Mouse (Mus musculus) CH12.LX (cell line): ENCODE measurements around the gene Chrna1.

Experiments
- POLR2A ChIP-seq: IDR thresholded peaks from 2 replicates; pipeline ENCODE4 v1.6.1; 2011; ENCODE audit warnings: low read depth, mild to moderate bottlenecking, improper control_type of control experiment, low read length
- RAD21 ChIP-seq: IDR thresholded peaks from 2 replicates; pipeline ENCODE4 v1.6.1; 2011; ENCODE audit warnings: low read depth, mild to moderate bottlenecking, low read length, improper control_type of control experiment, moderate library complexity
- USF1 ChIP-seq: IDR thresholded peaks from 2 replicates; pipeline ENCODE4 v1.6.1; 2014; ENCODE audit warnings: low read depth, mild to moderate bottlenecking, inconsistent platforms, low read length, improper control_type of control experiment

DNA sequence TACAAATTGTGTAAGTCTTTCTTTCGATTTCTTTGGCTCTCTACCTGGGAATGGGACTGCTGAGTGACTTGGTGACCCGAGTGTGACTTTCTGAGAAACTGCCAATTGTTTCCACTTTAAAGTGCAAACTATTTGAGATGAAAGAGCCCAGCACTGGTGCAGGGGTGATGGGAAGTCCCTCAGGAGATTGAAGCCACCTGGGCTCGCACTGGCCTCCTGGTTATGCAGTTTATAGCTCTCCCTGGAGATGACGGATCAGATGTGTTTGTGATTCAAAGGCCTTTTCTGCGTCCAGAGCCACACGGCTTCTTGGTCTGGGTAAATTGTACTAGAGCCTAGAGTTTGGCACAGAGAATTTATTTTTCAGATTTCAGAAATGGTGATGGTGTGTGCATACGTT, 16.4 kb downstream of the Chrna1 start:
- TF ChIP-seq RAD21 (no peak), USF1 (no peak), POLR2A (no peak)
